Mouse (Mus musculus): Measurements from ENCODE around the gene Fancl. TPM values are rescaled to one million over a fixed set of nuclear protein-coding genes. Genes with fewer than 3 reads are reported as not detected.
"Not testable (repeated sequence)": the region's sequence is repeated elsewhere in the genome, so short reads cannot be mapped to it uniquely, and the experiment has no call there.

Fancl gene
- polyA plus RNA-seq (2015; fragmentation: Nextera tagmentation; extraction: Ambion mirVana): 29.0 and 35.3 TPM in 2 replicates

- Histone ChIP-seq H3K27me3 (no peaks in the 10 kb centered on the region), H3K9ac (peak within 1 kb of the TSS; percentile 81), H3K4me1 (replicated peaks) (peaks cover 17% of the 10 kb centered on the region), H3K9me3 (replicated peaks) (no peaks in the 10 kb centered on the region), H3K4me3 (replicated peaks) (peak within 1 kb of the TSS; percentile 74), H3K27ac (peak within 1 kb of the TSS; percentile 73), H3K4me2 (peak within 1 kb of the TSS; percentile 67), H3K36me3 (no peaks in the 10 kb centered on the region)
- ATAC-seq (ENCODE audit: low read depth) (no peak), DNase-seq (no peak)
- 84% methylated on average over 2 of the region's 2 CpGs for WGBS (ENCODE audit: insufficient replicate concordance)
Measured at GRCm38 (mm10) chr11:26385971-26386370, at the start of gene Fancl. Gene Fancl, plus strand, starts transcription at chr11:26386135.

DNA sequence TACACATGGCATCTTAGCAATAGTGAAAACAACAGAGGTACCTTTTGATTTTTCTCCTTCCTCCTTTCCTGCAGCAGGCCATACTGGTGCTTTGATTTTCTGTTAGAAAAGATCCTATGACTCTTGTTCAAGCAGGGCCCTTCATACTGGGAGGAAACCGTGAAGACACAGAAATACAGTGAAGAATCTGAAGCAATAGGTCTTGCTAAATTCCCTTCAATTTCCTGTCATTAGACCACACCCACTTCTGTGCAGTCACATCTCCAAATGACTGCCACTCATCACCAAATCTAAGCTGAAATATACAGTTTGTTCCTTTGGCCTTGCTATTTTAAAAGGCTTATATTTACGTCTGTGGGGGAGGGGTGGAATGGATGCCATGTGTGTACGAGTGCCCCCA lies 49.1 kb upstream of the Fancl start:
- Histone ChIP-seq H3K27me3 (no peaks in the 10 kb centered on the region), H3K4me1 (replicated peaks) (no peaks in the 10 kb centered on the region), H3K9me3 (replicated peaks) (no peaks in the 10 kb centered on the region), H3K4me2 (no peak overlapping the region), H3K4me3 (replicated peaks) (no peak overlapping the region), H3K9ac (no peak overlapping the region), H3K27ac (no peak overlapping the region), H3K36me3 (no peaks in the 10 kb centered on the region)
- ATAC-seq (ENCODE audit: low read depth): no peak
- DNase-seq: no peak
- 51% methylated on average over 3 of the region's 3 CpGs for WGBS (ENCODE audit: insufficient replicate concordance)

DNA sequence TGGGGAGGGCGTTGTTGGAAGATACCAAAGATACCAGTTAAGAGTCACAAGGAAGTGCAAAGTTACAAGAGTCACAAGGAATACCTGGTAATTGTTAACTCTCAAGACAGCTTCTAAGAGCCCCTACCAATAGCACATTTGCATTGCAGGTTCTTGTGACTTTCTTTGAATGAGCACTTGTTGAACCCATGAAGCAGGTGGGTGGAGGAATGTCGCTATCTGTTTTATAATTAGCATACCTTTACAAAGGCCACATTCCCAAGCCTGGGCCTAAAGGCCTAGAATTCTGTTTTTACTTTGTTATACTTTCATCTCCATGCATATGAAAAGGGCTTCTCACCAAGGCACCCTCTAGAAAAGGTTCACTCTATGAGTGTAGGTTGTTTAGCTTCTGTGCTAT lies 15.8 kb upstream of the Fancl start:
- H3K36me3 ChIP-seq; H3K27ac ChIP-seq; DNase-seq; ATAC-seq (ENCODE audit: low read depth); H3K4me2 ChIP-seq; H3K27me3 ChIP-seq; H3K9ac ChIP-seq; H3K4me3 ChIP-seq (replicated peaks); H3K9me3 ChIP-seq (replicated peaks); H3K4me1 ChIP-seq (replicated peaks): not testable (repeated sequence)
- 59% methylated on average over 2 of the region's 2 CpGs for WGBS (ENCODE audit: insufficient replicate concordance)

GRCm38 (mm10) chr11:26371980-26372379 lies 14.0 kb upstream of the Fancl start:
- H3K4me3 ChIP-seq (replicated peaks); H3K27ac ChIP-seq; DNase-seq; H3K36me3 ChIP-seq; H3K9ac ChIP-seq; H3K4me2 ChIP-seq; H3K4me1 ChIP-seq (replicated peaks); H3K9me3 ChIP-seq (replicated peaks); H3K27me3 ChIP-seq; ATAC-seq (ENCODE audit: low read depth): not testable (repeated sequence)
- WGBS (ENCODE audit: insufficient replicate concordance): 9% methylated on average over 1 of the region's 1 CpGs

- peaks cover 5% of the 10 kb centered on the region for H3K4me1 ChIP-seq (replicated peaks)
- no peak for ATAC-seq (ENCODE audit: low read depth)
- 67% methylated on average over 2 of the region's 2 CpGs for WGBS (ENCODE audit: insufficient replicate concordance)
Measured at GRCm38 (mm10) chr11:26374132-26374531, 11.8 kb upstream of the Fancl start.

GRCm38 (mm10) chr11:26378074-26378473 lies 7.9 kb upstream of the Fancl start:
- Histone ChIP-seq H3K36me3 (no peaks in the 10 kb centered on the region), H3K9ac (no peak overlapping the region), H3K4me1 (replicated peaks) (peaks cover 5% of the 10 kb centered on the region), H3K27ac (no peak overlapping the region), H3K9me3 (replicated peaks) (no peaks in the 10 kb centered on the region), H3K4me3 (replicated peaks) (no peak overlapping the region), H3K4me2 (no peak overlapping the region), H3K27me3 (no peaks in the 10 kb centered on the region)
- DNase-seq: no peak
- 51% methylated on average over 2 of the region's 2 CpGs for WGBS (ENCODE audit: insufficient replicate concordance)
- peak; percentile 63 for ATAC-seq (ENCODE audit: low read depth)

More at GRCm38 (mm10) chr11:26374132-26374531, 11.8 kb upstream of the Fancl start:
- DNase-seq: no peak
- H3K9ac ChIP-seq: no peak overlapping the region
- H3K4me3 ChIP-seq (replicated peaks): no peak overlapping the region
- no peak overlapping the region for H3K27ac ChIP-seq
- H3K4me2 ChIP-seq: no peak overlapping the region
- no peaks in the 10 kb centered on the region for H3K27me3 ChIP-seq
- no peaks in the 10 kb centered on the region for H3K36me3 ChIP-seq
- H3K9me3 ChIP-seq (replicated peaks): no peaks in the 10 kb centered on the region

GRCm38 (mm10) chr11:26381499-26381898 lies 4.4 kb upstream of the Fancl start:
- H3K36me3 ChIP-seq: no peaks in the 10 kb centered on the region
- 59% methylated on average over 6 of the region's 6 CpGs for WGBS (ENCODE audit: insufficient replicate concordance)
- H3K4me1 ChIP-seq (replicated peaks): peaks cover 5% of the 10 kb centered on the region
- DNase-seq: no peak
- H3K9ac ChIP-seq: no peak overlapping the region
- H3K4me2 ChIP-seq: no peak overlapping the region
- no peaks in the 10 kb centered on the region for H3K9me3 ChIP-seq (replicated peaks)
- no peaks in the 10 kb centered on the region for H3K27me3 ChIP-seq
- no peak for ATAC-seq (ENCODE audit: low read depth)
- no peak overlapping the region for H3K4me3 ChIP-seq (replicated peaks)
- no peak overlapping the region for H3K27ac ChIP-seq

- DNase-seq (no peak), ATAC-seq (ENCODE audit: low read depth) (peak; percentile 3; the same call in 1 of the 2 replicates)
- peak overlapping the region; percentile 73 for H3K27ac ChIP-seq
- no peaks in the 10 kb centered on the region for H3K9me3 ChIP-seq (replicated peaks)
- H3K36me3 ChIP-seq: no peaks in the 10 kb centered on the region
- WGBS (ENCODE audit: insufficient replicate concordance): 57% methylated on average over 2 of the region's 2 CpGs
- H3K4me3 ChIP-seq (replicated peaks): peak overlapping the region; percentile 74
- H3K4me1 ChIP-seq (replicated peaks): peaks cover 17% of the 10 kb centered on the region
- peak overlapping the region; percentile 67 for H3K4me2 ChIP-seq
- no peaks in the 10 kb centered on the region for H3K27me3 ChIP-seq
- peak overlapping the region; percentile 81 for H3K9ac ChIP-seq
Measured at GRCm38 (mm10) chr11:26386678-26387077, 743 bp downstream of the Fancl start.

GRCm38 (mm10) chr11:26387087-26387611 lies 1.2 kb downstream of the Fancl start:
- H3K36me3 ChIP-seq: no peaks in the 10 kb centered on the region
- peak overlapping the region; percentile 67 for H3K4me2 ChIP-seq
- peak; percentile 100 for ATAC-seq (ENCODE audit: low read depth)
- WGBS (ENCODE audit: insufficient replicate concordance): under 1% methylated on average over 42 of the region's 42 CpGs
- peak overlapping the region; percentile 81 for H3K9ac ChIP-seq
- peak; percentile 90 for DNase-seq
- H3K27ac ChIP-seq: peak overlapping the region; percentile 73
- no peaks in the 10 kb centered on the region for H3K27me3 ChIP-seq
- H3K4me3 ChIP-seq (replicated peaks): peak overlapping the region; percentile 74
- H3K9me3 ChIP-seq (replicated peaks): no peaks in the 10 kb centered on the region
- H3K4me1 ChIP-seq (replicated peaks): peaks cover 17% of the 10 kb centered on the region

DNA sequence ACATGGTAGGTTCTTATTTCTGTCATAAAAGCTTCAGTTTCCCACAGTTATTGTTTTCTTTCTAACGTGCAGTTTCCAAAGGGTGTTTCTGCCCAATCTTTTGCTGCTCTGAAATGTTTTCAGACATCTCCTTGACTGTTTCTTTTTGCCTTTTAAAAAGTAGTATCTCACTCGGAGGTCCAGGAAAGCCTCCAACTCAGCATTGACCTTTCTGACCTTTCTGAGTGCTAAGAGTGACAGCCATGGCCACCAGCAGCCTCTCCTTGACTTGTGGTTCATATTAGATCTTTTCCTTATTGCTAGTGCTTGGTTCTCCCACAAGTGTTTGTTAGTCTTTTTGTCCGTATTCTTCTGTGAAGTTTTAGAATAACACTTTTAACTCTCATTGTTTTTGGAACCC lies 9.6 kb downstream of the Fancl start:
- DNase-seq (no peak), ATAC-seq (ENCODE audit: low read depth) (no peak)
- no peak overlapping the region for H3K27ac ChIP-seq
- H3K36me3 ChIP-seq: no peaks in the 10 kb centered on the region
- no peaks in the 10 kb centered on the region for H3K4me1 ChIP-seq (replicated peaks)
- H3K4me3 ChIP-seq (replicated peaks): no peak overlapping the region
- WGBS (ENCODE audit: insufficient replicate concordance): 52% methylated on average over 3 of the region's 3 CpGs
- H3K9ac ChIP-seq: no peak overlapping the region
- H3K9me3 ChIP-seq (replicated peaks): no peaks in the 10 kb centered on the region
- no peaks in the 10 kb centered on the region for H3K27me3 ChIP-seq
- H3K4me2 ChIP-seq: no peak overlapping the region

GRCm38 (mm10) chr11:26412972-26413371 lies 27.0 kb downstream of the Fancl start:
- peak; percentile 54 for ATAC-seq (ENCODE audit: low read depth)
- Histone ChIP-seq H3K4me3 (replicated peaks) (no peak overlapping the region), H3K9ac (no peak overlapping the region), H3K4me2 (no peak overlapping the region), H3K9me3 (replicated peaks) (no peaks in the 10 kb centered on the region), H3K27ac (no peak overlapping the region), H3K27me3 (no peaks in the 10 kb centered on the region), H3K36me3 (peaks cover 7% of the 10 kb centered on the region), H3K4me1 (replicated peaks) (no peaks in the 10 kb centered on the region)
- WGBS (ENCODE audit: insufficient replicate concordance): 76% methylated on average over 3 of the region's 3 CpGs
- DNase-seq: no peak

GRCm38 (mm10) chr11:26421472-26421871 lies 35.5 kb downstream of the Fancl start:
- H3K27me3 ChIP-seq: no peaks in the 10 kb centered on the region
- no peak overlapping the region for H3K4me2 ChIP-seq
- H3K4me1 ChIP-seq (replicated peaks): no peaks in the 10 kb centered on the region
- no peaks in the 10 kb centered on the region for H3K9me3 ChIP-seq (replicated peaks)
- H3K27ac ChIP-seq: no peak overlapping the region
- no peak overlapping the region for H3K9ac ChIP-seq
- WGBS (ENCODE audit: insufficient replicate concordance): 82% methylated on average over 2 of the region's 2 CpGs
- DNase-seq: no peak
- ATAC-seq (ENCODE audit: low read depth): no peak
- no peak overlapping the region for H3K4me3 ChIP-seq (replicated peaks)
- no peaks in the 10 kb centered on the region for H3K36me3 ChIP-seq
